Mouse (Mus musculus): ENCODE data around the gene Spint1.
A peak's percentile ranks its signal among the peaks of the same experiment; 100 is the strongest.

The Spint1 gene

DNA sequence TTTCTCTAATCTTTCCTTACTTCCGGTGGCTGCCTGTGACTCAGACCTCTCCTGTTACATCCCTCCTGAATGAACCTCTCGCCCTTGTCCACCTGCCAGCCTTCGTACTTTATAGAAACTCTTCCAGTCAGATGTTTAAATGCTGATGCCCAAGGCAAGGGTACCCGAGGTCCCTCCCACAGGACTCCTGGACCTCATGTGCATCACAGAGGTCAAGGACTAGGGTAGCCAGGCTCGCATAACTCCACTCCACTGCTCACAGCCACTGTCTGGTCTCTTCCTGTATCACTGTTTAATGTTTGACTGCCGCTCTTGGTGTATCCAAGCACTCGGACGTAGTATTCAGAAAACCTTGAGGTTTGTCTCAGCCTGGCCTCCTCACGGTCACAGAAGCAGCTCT lies 5.4 kb downstream of the Spint1 start:
- DNase-seq (ENCODE audit: low spot score in 2 of 2): no peak

DNA sequence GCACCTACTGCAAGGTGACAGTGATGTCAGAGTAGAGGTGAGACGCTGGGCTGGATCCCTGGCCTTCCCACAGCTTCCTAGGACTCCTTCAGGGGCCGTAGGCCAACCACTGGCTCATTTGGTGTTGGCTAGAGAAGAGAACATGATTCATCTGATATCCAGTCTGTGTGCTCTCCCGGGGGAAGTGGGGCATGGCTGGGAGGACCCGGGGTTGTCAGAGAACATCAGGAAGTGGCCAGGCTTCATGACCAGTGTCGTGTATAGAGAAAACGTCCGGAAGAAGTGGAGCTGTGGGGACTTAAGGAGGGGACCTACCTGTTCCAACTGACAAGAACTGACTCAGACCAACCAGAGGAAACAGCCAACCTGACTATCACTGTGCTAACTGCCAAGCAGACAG lies 8.1 kb downstream of the Spint1 start:
- DNase-seq (ENCODE audit: low spot score in 2 of 2): no peak

DNA sequence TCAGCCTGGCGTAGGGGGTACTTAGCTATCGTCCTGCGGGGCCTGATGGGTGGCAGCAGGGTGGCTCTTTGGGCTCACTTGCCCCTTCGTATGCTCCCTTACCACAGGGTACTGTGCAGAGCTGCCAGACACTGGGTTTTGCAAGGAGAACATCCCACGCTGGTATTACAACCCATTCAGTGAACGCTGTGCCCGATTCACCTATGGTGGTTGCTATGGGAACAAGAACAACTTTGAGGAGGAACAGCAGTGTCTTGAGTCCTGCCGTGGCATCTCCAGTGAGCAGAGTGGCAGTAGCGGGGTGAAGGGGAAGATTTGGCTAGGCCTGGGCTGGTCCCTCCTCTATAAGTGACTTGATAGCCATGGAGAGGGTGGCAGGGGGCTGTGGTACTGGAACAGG lies 10.7 kb downstream of the Spint1 start:
- DNase-seq (ENCODE audit: low spot score in 2 of 2): no peak

DNA sequence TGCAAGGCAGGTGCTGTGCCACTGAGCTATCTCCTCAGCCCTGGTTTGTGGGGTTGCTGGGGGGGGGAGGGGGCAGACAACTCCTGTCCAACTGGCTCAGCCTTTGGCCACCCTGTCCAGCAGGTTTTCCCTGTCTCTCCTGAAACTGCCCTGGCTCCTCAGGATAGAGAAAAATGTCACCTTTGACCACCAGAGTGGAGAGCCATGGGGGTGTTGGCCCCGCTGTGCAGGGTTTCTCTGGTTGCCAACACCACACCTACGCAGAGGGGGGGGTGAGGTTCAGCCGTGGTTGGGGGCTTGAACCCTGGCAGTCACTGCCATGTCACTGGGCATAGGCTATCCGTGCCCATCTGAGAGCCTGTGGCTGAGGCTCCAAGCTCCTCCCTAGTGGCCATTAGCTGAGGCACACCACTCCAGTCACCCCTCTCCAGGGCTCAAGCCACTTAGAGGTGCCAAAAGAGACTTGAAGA lies 12.5 kb downstream of the Spint1 start:
- DNase-seq (ENCODE audit: low spot score in 2 of 2): no peak

DNA sequence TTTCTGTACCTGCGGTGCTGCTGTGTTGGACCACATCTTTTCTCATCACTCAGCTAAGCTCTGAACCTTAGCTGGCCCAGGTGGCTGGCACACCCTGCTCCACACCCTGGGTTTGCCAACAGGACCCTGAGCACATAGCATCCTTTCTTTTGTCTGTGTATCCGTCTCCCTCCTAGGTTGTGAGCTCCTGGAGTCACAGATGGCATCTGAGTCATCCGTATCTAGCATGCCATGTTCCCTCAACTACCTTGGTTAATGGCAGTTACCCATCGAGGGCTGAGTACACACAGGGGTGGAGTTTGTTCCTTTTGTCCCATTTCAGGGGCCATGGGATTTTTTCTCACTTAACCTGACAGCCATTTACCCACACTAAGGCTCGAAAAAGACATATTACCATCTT lies 13.2 kb downstream of the Spint1 start:
- no peak for DNase-seq (ENCODE audit: low spot score in 2 of 2)

DNA sequence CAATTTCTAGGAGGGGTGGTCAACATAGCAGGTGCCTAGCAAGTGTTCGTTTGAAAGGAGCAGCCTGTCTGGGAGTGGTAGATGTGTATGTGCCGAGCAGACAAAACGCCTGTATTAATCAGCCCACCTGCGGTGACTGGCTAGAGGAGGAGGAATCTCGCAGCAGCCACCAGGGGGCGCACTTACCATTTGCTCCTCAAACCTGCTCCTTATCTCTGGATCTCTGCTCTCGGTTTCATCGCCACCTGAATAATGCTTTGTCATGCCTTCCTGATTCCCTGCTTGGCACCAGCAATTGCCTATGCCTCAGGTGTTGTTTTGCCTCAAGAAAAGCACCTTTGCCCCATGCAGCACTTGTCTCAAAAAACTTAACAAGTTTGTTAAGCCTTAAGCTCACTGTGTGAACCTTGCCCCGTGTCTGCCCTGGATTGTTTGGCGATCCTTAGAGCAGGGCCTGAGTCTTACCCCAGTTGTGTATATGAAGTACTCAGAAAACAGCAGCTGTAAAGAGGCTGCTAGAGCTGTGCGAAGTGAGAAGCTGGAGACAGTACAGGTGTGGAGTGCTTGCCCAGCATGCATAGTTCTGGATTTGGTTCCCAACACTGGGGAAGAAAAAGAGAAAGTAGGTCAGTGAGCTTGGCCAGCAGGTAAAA lies 13.8 kb downstream of the Spint1 start:
- DNase-seq (ENCODE audit: low spot score in 2 of 2): peak in 1 of 2 experiments; percentile 64

DNA sequence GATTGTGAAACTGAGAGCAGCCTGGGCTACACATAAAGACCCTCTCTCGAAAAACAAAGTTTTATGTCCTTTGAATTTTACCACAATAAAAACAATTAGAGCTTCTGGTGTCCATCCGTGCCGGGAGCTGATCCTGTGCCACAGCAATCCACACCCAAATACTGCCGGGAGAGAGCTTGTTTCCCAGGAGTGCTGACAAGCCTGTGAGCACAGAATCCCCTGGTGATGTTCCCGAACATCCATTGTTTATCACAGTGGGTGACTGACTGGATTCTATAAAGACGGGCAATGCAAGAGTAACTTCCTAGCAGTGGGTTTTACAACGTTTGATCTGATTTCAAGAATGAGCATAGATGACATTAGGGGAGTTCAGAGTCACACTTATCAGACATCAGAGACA lies 17.8 kb downstream of the Spint1 start:
- no peak for DNase-seq (ENCODE audit: low spot score in 2 of 2)

DNA sequence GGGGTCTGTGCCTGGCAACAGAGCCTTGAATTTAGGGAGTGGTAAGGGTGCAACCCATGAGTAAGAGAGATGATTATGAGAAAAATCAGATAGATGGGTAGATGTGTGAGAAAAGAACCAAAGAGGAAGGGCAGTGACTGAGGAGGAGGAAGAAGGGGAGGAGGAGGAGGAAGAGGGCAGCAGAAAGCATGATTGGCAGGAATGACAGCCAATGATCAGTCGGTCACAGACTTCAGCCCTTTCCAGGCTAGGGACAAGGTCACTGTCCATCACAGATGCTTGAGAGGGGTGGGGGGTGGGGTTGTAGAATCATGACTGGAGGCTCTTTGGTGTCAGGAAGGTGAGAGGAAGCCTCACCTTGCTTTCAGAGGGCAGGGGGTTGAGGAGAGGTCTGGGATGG lies 23.4 kb downstream of the Spint1 start:
- no peak for DNase-seq (ENCODE audit: low spot score in 2 of 2)

DNA sequence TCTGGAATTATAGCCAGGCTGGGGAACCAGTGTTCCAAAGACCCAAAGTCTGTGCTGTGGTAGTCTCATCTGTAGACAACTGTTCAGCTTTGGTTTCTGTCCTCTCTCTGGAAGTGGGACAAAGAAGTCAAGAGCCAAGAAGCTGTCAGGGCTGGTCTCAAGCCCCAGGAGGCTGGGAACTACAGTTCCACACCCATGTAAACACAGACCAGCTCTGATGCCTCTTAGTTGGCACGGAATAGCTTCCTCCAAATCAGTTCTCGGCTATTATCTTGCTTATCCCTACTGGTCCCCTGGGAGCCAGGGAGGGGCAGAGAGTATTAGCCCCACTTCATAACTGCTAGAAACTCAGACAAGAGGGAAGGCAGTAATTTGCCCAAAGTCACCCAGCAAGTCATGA lies 24.2 kb downstream of the Spint1 start:
- DNase-seq (ENCODE audit: low spot score in 2 of 2): no peak

DNA sequence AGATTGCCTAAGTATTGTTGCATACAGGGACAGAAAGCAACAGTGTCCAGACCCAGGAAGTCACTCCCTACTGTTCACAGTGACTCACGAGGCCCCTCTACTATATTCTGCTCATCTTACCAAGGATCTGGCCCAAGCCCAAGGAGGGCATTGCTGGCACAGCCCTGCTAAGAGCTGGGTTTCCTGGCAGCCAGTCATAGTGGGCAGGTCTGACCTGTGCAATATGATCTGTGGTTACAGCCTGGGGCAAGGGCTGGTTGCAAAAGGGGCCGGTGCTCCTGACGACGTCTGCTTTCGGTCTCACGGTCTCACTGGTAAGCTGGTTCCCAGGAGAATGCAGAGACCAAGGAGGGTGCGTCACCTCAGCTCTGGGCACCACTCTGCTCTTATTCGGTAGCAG lies 25.8 kb downstream of the Spint1 start:
- DNase-seq (ENCODE audit: low spot score in 2 of 2): no peak

DNA sequence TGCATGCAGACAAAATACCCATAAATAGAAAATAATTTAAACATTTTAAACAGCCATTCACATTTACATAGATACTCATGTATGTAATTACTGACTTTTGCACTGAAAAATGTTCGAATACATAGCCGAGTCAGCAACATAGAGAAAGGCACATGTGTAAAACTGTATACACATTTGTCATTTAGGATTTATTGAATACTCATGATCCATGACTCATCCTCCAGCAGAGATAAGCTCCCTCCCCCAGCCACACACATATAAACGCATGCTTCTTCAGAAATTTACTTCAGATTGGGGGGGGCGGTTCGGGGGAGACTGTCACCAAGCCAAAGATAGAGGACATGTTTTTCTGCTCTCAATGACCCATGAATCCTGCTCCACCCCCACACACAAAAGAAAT lies 26.7 kb downstream of the Spint1 start:
- no peak for DNase-seq (ENCODE audit: low spot score in 2 of 2)

DNA sequence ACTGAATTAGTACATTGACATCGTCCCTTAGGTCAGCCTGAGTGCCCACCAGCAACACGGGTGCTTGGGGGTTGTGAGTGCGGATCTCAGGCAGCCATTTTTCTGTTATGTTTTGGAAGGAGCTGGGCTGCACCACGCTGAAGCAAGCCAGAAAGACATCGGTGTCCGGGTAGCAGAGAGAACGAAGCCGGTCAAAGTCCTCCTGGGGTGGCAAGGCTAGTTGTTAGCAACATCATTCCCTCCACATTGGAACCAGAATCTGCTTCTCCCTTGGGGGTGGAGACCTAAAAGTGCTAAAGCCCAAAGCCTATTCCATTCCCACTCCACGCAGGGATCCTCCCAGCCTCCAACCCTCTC lies 33.1 kb downstream of the Spint1 start:
- no peak for DNase-seq (ENCODE audit: low spot score in 2 of 2)

DNA sequence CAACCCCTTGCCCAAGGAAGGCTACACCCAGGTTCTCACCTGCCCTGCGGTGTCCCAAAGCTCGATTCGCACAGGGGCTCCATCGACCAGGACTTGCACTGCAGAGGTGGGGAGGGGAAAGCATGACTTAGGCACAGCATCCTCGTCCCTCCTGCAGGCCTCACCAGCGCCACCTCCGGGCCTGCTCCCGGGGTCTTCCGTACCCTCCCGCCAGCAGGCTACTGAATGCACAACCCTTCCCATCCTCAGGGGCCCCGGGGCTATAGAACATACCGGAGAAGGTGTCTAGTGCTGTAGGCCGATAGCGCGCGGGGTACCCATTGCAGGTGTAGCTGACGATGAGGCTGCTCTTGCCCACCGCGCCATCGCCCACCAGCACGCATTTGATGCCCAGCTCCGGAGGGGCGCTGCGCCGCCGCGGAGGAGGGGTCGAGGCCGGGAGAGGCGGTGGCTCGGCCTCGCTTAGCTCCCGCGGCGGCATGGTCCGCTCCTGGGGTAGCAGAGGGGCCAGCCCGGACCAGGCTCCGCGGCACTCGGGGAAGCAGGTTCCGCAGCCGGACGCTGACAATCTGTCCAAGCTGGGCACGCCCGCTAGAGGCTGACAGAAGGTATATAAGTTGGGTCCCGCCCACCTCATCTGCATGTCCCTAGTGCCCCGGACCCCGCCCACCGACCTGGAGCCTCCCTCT lies 33.6 kb downstream of the Spint1 start, which contains the start of gene Rhov:
Rhov (minus strand) TSS at position 630 of the 689 bp plus-strand sequence.
- DNase-seq (ENCODE audit: low spot score in 2 of 2): peak in 1 of 2 experiments; percentile 45

DNA sequence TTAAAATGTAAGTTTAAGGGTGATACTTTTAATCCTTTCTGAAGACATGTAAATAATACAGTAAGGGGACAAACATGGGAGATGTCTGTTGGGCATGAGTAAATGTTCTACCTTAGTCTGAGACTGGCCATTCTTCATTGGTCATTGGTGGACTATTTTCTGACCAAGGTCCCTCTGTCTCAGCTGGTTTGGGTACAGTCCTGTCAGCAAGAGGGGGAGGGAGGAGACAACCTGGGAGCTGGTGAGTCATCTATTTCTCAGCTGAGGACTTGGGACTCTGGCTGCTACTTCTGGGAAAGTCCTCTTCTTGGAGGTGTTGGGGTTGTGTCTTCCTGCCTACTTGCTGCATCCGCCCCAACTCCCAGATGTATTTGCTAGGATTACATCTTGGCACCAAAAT lies 37.0 kb downstream of the Spint1 start:
- DNase-seq (ENCODE audit: low spot score in 2 of 2): no peak

DNA sequence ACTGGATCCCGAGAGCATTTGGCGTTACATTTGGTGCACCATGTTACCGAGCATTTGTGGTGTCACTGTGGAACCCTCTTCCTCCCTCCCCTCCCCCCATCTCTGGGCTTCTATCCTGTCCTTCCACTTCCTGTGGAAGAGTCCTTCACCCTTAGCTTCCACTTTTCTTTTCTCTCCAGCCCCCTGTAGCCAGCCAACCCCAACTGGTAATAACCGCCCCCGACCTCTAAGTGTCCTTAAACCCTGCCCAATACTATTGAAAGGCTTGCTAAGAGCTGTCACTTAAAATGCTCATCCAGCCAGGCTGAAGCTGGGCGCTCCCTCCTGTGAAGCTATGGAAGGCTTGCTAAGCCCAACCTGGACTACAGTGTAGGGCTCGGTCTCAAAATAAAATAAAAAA lies 39.8 kb downstream of the Spint1 start:
- no peak for DNase-seq (ENCODE audit: low spot score in 2 of 2)

DNA sequence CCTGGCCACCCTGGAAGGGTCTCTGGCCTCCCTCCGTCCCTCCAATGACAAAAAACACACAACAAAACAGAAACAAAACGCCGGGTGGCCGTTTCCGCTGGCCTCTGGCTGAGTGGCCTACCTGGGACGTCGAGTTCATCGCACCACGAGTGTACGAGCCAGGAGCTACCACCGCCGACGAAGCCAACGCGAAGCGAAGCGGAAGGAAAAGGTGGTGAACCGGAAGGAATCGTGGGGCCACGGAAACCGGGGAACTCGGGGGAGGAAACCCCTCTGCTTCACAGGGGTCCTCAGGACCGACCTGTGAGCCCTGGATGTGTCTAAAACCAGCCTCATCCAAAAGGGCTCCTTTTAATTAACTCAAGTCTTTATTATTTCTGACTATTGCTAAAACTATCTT lies 40.6 kb downstream of the Spint1 start:
- DNase-seq (ENCODE audit: low spot score in 2 of 2): no peak

DNA sequence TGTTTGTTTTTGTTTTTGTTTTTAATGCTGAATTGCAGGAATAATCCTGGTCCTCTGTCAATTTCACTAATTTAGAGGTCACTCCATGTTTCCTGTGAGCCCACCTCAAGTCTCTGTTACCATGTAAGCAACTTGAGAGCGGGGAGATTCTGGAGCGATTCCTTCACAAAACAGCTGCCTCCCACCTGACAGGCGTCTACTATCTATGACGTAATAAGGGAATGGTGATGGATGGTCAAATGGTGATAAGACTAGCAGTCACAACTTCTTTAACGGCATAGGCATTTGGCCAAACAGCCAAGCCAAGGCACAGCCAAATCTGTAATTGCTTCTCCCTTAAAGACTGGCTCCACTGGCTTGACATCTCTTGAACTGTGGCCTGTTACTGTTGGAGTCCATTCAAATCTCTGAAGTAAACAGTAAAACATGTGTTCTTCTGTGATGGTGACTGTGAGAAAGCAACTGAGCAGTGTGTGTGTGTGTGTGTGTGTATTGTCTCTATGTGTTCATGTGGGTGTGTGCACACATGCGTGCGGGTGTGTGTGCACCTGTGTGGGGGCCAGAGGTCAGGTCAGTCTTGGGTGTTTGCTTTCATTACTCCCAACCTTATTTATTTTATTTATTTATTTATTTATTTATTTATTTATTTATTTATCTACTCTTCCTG lies 44.9 kb downstream of the Spint1 start:
- DNase-seq (ENCODE audit: low spot score in 2 of 2): no peak

DNA sequence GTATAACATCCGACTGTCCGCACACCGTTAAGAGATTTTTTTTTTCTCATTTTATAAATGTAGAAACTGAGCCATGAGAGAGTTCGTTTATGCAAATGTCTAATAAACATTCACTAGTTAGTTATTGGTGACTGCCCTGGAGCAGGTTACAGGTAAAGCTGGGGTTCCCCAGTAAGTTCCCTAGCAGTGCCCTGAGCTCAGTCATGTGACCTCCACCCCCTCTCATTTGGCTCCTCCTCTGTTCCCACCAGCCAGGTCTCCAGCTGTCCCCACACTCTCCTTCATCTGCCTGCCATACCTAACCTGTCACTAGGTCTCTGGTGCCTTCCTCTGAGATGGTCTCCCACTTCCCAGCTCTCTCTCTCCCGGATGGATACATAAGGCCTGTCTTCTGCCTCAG lies 50.2 kb downstream of the Spint1 start:
- DNase-seq (ENCODE audit: low spot score in 2 of 2): no peak

DNA sequence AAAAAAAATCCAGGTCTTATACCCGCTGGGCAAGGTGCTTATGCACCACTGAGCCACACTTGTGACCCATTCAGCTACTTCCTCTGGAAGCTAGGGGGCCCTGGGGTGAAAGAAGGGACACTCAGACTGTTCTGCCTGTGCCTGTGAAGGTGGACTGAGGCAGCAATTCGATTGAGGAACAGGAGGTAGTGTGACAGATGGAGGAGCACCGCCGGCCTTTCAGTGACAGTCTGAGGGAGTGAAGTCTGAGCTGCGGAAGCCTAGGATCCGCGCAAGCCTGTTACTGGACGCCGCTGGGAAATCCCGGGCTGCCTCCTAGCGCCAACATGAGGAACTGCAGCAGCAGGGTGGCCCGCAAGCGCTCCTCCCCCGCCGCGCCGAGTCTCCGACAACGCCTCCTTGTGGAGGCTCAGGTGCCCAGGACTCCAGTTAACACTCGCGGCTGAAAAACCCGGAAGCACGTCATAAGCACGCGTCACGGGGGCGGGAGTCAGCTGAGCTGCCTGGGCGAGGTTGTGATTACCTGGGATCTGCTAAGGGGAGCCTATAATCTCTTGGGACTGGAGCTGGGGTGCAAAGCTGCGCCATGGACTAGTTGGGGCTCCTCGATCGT lies 51.2 kb downstream of the Spint1 start, which contains the start of gene Vps18:
Vps18 (plus strand) TSS at position 471 of the 613 bp plus-strand sequence.
- DNase-seq (ENCODE audit: low spot score in 2 of 2): peak; percentile 94 to 97

DNA sequence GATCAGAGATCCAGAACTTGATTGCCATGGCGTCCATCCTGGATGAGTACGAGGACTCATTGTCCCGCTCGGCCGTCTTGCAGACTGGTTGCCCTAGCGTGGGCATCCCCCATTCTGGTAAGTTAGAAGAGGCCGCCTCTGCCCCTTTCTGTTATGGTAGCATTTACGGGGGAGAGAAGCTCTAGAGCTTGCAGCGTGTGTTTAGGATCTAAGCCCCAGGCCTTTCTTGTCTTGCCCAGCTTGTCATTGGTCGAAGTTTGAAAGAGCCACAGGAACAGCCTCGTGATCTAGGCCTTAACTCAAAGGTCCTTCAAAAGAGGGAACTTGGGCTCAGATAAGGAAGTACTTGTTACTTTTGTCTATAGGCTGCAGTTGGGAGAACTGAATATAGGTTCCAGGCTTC lies 51.9 kb downstream of the Spint1 start:
- no peak for DNase-seq (ENCODE audit: low spot score in 2 of 2)

DNA sequence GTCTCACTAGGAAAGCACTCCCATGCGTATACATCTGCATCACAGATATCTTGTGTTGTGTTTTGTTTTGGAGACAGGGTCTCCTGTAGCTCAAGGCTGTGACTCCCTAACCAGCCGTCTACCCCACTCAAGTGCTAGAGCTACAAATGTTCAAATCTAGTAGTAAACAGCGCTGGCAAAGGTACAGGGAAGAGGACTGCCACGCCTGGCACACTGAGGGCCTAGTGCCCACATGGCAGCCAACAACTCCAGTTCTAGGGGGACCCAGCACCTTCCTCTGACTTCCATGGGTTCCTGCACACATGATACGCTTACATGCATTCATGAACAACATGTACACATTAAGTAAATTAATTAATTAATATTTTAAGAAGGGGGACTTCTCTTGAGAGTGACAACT lies 55.1 kb downstream of the Spint1 start:
- no peak for DNase-seq (ENCODE audit: low spot score in 2 of 2)

DNA sequence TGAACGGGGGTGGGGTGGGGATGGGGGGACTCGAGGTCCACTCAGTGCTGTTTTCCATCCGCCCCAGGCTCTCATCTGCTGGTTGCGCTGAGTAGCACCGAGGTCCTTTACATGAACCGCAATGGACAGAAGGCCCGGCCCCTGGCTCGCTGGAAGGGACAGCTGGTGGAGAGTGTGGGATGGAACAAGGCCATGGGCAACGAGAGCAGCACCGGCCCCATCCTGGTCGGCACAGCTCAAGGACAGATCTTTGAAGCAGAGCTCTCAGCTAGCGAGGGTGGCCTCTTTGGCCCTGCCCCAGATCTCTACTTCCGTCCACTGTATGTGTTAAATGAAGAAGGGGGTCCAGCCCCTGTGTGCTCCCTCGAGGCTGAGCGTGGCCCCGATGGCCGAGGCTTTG lies 55.7 kb downstream of the Spint1 start:
- DNase-seq (ENCODE audit: low spot score in 2 of 2): no peak

DNA sequence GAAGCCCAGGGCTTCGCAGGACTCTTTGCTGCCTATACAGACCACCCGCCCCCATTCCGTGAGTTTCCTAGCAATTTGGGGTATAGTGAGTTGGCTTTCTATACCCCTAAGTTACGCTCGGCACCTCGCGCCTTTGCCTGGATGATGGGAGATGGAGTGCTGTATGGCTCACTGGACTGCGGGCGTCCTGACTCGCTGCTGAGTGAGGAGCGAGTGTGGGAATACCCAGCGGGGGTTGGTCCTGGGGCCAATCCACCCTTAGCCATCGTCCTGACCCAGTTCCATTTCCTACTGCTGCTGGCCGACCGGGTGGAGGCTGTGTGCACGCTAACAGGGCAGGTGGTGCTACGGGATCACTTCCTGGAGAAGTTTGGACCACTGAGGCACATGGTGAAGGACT lies 56.1 kb downstream of the Spint1 start:
- DNase-seq (ENCODE audit: low spot score in 2 of 2): no peak

Measured in frontal cortex, postnatal 14 days (tissue).